Mouse (Mus musculus) heart, adult 9 months (tissue): Measurements from ENCODE around the gene Chst3.
"Not testable (repeated sequence)": the region's sequence is repeated elsewhere in the genome, so short reads cannot be mapped to it uniquely, and the experiment has no call there.

Experiments
- DNase-seq, 2 experiments: peaks; one replicate each; pipeline ENCODE4 v3.0.0; 2022; ENCODE audit warnings: low spot score in 2 of 2

Gene Chst3

DNA sequence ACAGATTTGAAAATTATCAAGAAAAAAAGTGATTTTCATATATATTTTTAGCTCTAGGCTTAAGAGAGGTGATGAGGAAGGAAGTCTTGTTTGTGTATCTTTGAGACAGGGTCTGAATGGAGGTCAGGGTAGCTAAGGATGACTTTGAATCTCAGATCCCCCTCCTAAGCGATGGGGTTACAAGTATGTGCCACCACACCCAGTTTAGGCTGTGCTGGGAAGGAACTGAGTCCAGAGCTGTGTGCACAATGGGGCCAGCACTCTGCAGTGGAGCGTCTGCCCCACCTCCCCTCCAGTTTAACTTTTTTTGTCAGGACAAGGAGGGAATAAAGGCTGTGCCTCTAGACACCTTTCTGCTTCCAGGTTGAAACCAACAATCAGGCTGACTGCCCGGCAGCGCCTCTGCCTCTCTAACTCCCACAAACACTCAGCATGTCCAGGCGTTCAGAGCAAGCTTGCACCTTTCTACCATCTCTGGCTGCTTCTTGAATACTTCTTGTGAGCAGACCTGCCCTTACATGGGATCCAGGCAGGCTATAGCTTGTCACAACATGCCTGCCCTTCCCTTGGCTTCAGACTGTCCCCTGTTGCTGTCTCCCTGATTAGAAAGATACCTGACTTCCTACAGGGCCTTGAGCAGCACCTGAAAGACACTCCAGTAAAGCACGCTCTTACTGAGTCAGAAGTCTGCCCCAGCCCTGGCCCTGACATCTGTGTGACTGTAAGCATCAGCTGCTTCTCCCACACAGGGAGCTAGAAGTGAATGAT lies 11.4 kb upstream of the Chst3 start:
- DNase-seq, result no peak

DNA sequence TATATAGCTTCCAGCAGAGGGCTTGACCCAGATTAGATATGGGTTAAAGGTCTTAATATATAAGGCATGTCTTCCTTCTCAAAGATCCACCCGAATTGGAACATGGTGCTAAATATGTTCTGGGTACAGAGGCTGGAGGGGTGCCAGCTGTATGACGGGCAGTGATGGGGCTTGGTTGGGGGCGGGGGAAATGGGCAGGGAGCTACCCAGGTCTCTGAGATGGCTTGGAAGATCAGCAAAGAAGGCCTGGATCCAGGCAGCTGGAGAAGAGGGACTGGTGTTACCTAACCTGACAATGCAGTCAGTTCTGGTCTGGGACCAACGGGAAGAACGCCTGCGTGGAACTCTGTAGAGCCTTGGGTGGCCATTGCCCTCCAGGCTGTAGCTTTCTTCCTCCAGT lies 10.1 kb upstream of the Chst3 start:
- DNase-seq, result no peak

DNA sequence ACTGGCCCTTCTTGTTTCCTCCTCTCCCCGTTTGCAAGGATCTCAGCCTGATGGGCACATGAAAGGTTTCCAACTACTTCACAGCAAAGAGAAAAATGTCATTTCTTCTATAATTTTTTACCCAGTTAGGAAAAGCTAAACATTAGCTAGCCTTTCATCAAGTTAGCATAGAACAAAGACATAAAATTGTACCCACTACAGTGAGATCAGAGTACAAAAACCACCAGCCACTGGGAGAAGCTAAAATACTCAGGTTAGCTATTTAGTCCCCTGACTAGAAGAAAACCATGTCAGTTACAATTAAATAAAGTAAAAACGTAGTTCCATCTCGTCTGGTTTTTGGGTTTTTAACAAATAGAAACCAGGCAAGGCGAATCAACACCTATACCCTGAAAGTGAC lies 8.6 kb upstream of the Chst3 start:
- DNase-seq, result no peak

DNA sequence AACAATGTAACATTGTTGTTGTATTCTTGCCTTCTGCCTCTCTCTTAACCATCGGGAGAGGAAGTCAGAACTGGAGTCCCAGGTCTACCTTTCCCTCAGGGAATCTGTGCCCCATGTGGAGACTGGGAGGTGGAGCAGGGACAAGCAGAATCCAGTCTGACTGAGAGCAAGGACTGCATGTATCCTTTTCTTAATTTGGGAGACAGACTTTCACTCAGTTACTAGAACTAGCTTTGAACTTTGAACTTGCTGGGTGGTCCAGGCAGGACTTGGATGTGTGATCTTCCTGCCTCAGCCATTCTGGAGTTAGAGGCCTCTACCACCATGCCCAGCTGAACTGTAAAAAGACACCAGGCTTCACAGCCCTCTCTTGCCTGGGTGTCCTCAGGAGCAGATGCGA lies 5.5 kb upstream of the Chst3 start:
- DNase-seq, result no peak

DNA sequence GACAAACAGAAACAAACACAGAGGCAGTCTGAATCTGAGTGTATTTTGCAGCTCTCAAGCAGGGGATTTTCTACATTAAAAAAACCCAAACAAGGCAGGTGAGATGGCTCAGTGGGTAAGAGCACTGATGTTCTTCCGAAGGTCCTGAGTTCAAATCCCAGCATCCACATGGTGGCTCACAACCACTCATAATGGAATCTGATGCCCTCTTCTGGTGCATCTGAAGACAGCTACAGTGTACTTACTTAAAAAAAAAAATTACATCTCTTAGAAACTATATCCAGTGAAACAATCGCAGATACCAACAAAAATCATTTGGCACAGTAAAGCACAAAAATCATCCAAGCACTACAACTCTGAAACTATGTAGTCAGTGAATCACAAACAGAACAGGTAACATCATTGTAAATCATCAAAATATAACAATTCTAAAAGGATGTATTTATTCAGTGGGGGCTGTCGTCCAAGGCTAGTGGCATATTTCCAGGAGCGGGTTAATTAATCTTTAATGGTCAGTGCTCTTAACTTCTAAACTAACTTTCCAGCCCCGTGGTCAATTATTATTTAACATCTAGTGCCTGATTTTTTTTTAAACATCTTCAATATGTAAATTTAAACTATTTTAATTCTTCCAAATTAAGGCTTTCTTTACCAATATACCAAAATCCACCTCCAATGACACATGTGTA lies 2.7 kb upstream of the Chst3 start:
- DNase-seq, result not testable (repeated sequence)

DNA sequence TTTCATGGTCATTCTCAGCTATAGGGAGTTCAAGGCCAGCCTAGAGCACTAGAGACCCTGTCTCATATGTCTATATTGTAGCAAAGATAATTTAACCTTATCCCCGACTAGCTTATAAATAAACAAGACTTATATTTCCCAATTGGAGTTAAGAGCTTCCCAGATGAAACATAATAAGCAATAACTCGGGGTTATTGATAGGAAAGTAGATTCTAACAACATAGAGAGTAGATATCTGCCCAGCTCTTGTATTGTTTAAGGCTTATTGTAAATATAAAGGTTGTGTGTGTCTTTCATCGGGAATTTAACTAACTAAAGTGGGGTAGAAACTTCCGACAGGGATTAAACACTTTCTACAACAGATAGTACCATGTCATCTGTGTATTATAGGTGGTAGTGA lies 1.5 kb upstream of the Chst3 start:
- no peak for DNase-seq

DNA sequence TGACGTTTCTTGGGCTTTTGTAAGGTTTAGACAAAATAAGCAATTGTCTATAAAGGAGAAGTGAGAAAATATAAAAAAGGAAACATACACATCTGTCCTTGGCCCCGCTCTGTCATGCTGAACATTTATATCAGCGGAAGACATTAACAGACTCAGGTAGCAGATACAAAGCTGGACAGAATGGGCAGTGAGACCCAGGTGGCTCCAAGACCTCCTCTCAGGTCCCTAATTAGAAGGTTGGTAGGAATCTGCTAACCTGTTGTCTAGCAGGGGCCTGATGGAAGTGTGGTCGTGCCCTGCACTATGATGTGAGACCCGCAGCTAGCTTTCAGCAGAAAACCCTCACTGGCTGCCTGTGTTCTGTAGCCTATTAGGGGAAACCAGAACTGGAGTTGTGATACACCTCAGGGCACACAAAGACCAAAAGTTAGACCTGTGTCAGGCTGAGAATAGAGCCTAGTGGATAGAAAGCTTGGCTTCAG lies 1.0 kb upstream of the Chst3 start:
- no peak for DNase-seq

DNA sequence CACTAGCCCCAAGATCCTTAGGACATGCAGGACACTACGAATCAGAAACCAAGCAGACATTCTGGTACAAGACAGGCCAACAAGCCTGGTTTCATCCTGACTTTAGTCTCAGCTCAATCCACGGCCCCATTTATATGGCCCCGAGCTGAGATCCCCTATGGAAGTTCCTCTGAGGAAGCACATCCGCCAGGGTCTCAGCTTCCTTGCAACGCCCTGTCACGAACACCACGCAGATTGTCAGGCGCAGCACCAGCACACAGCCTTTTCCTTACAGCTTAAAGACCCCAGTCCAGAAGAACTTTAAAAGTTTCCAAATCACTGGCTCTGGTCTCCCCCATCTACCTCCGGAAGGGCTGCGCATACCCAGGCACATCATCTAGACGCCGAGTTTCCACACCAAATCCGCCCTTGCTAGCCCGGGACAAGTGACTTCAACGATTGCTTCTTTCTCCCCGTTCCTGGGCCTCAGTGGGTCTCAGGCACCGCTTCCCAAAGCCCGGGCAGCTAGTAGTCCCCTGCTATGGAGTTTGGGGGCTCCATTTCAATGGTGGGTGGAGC lies 948 bp downstream of the Chst3 start:
- no peak for DNase-seq

DNA sequence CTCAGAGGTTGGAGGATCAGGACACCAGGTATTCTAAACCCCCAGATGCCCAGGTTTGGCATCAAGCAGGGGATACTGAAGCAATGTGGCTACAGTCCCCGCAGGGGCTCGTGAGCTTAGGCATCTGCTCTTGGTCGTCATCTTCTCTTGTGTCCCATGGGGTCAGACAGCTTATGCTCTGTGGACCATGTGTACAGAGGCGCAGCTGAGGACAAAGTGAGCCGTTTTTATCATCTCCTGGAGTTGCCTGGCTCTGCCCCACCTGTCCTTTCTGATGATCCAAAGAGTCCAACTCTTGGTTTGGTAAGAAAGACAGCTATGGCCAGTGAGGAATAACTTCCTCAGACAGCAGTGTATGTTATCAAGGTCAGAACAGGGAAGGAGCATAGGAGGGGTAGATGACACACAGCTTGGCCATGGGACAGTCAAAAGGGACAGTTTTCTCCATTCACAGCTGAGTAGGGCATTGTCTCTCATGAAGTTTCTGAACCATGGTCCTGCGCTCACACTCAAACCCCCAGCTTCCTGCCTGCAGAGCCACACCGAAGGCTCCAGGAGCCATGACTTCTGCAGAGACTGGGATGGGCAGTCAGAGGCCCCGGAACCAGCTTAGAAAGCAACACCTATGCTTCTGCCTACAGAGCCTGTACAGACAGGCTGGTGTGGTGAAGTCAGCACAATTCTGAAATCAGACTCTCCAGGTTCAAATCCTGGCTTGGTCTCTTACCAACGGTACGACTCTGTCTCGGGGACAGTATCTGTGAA lies 2.5 kb downstream of the Chst3 start:
- no peak for DNase-seq

DNA sequence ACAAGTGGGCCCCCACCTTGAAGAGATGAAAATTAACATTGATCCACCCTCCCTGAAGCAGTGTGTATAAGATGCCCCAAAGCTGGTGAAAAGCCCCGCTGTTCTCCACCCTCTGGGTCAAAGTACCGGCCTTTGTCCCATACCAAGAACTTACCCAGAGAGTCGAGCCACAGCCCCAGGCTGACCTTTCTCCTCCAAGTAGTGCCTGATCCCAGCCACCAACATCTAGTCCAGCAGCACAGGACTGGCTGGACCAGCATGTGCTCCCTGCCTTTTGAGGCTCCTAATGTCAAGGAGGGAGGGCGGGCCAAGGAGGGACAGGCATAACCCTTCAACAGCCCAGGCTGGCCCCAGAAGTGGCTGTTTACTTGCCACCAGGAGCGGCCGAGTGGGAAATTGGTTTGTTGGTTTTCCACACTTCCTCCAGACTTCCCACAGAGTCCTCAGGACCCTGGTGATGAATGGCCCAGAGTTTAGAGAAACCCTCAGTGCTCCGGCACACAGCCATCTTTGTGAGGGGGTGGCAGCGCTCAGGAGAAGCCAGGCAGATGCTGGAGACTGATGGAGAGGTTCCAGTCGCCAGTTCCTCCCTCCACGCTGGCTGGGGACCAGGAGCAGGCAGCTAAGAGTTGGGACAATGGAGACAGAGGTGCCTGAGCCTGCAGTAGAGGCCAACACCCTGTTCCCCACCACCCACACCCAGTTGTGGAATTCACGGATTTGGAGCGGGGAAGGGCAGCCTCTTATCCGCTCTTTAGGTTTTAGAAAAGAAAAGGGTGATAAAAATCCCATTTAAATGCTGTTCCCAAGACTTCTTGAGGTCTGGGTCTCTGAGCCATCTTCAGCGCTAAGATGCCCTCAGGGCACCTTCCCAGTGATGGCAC lies 3.7 kb downstream of the Chst3 start:
- DNase-seq, result no peak

DNA sequence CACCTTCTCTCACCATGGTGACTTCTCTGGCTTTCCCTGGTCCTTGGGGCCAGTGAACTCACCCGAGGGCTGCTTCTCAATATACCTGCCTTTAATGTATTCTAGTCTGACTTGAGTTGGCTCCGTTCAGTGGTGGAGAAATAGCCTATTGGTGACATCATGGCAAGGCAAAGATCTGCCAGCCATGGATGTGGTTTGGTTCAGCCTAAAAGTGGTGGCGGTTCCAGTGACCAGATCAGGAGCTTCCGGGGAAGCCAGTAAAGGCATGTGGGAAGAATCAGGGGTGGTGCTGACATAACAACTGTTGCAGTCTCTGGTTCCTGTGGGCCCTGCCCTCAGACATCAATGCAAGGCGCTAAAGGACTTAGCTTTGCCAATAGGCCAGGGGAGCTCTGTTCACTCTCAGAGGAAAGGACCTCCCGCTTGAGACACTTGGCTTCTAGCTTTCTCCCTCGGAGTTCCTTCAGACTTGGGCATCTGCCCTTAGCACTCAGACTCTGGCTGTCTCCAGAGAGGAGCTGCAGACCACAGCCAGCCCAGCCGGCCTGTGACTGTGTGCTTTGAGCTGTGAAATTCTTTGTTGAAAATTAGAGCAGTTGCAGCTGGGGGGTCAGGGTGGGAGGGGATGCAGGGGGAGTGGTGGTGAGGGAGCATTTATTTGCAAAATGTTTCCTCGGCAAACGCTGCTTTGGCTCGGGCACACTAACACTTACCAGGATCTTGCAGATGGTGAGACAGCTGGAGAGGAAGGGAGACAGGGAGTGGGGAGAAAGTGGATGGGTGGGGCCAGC lies 6.3 kb downstream of the Chst3 start:
- DNase-seq, result peak in 1 of 2 experiments; percentile 39

DNA sequence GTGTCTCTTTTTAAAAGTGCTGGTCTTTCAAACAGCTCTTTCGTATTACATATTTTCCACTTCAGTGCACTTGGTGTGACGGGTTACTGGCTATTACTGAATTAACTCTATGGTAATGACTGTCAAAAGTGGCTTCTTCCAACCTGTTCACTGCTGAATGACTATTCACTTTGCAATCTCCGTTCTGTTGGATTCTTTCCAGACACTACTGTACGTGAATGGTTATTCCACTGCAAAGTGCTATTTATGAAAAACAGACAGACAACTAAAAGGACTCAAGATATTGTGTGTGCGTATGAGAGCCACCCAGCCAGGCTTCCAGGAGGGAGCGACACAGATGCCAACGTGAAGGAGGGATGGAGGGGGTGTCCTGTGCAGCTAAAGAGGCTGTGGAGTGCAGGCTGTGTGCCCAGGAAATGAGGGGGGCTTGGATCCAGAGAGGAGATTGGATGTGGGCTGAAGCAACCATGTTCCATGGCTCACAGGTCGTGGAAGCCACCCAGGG lies 7.5 kb downstream of the Chst3 start:
- DNase-seq, result no peak

DNA sequence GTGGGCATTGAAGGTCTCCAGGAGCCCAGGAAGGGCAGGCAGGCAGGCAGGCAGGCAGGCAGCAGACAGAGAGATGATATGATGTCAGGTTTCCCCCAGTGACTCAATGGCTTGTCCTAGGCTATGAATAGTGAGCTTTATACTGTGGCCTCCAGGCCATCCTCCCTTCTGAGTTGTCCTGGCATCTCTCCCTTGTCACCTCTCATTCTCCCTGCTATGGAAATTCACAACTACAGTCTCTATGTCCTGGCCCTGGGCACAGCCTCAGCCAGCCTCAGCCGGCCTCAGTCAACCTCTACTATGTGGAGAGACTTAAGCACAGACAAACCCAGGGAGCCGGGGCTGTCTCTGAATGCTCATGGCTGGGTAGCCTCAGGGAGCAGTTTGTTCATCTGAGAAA lies 8.6 kb downstream of the Chst3 start:
- no peak for DNase-seq

DNA sequence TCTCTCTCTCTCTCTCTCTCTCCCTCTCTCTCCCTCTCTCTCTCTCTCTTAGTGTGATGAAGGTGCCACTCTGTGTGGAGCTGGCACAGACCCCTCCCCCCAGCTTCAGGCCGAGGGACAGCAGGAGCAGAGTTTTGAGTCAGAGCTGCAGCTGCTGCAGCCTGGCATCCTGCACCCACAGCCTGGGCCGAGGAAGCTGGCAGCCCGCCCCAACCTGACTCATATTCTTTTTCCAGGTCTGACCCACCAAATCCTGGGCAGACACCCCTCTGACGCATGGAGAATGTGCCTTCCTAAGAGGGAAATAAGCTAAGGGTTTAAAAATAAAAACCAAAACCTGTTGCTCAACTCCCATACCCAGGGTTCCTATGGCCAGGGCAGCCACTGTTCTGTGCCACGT lies 9.8 kb downstream of the Chst3 start:
- DNase-seq, result peak; percentile 51 to 75

DNA sequence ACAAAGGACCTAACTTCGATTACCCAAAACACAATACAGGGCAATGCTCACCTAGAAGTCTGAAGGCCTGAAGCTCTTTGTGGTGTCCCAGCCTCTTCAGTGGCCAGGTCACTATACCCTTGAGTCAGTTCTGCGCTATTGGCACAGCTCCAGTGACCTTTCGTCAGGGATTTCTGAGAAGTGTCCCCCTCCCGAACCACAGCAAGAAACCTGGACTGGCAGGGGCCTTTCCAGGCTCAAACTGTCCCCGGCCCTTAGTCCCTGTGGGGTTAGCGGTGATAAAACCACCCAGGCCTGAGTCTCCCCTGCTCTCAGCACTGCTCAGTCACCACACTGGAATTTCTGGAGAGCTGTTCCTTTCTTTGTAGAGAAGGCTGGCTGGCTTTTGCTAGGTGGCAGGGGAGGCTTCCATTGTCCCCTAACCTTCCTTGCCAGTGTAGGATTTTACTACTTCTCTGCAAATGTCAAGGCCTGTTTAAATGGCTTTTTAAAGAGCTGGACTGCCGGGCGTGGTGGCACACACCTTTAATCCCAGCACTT lies 11.8 kb downstream of the Chst3 start:
- no peak for DNase-seq

DNA sequence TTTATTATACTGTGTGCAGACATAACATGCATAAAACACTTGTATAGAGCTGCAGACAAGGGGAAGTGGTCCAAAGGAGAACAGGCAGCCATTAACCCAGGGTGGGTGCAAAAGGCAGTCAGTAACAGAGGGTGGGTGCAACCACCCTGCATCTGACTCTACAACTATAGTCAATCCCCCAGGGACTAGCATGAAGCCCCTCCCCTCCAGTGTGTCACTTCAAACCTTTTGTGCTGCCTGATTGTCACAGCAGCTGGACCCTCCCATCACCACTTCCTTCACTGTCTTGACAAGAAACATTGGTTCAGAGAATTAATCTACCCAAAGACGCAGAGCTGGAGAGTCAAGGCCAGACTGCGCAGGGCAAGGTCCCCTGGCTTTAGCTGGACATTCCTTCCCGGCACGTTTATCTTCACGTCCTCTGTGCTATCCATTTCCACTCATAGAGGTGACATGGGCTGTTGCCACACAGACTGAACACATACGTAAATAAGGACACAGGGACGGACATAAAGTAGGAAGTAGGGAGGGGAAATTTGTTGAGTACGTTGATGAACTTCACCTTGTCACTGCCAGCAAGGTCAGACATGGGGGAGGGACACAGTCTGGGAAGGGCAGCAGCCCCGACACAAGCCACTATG lies 13.3 kb downstream of the Chst3 start:
- DNase-seq, result no peak

DNA sequence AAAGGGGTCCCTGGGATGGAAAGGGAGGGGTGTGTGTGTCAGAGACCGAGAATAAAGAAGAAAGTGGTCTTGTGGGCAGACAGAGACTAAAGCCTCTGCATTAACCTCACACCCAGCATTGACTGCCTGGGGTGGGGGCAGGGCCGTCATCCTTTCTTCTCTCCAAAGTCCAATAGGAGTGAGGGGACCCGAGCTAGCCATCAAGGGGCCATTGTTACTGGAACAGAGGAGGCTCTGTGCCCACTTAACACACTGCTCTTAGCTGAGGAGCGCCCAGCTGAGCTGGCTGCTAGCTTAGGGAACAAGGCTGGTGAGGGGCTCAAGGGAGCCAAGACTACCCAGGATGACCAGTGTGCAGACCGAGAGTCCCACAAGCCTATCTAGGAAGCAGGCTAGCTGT lies 16.3 kb downstream of the Chst3 start:
- DNase-seq, result no peak

DNA sequence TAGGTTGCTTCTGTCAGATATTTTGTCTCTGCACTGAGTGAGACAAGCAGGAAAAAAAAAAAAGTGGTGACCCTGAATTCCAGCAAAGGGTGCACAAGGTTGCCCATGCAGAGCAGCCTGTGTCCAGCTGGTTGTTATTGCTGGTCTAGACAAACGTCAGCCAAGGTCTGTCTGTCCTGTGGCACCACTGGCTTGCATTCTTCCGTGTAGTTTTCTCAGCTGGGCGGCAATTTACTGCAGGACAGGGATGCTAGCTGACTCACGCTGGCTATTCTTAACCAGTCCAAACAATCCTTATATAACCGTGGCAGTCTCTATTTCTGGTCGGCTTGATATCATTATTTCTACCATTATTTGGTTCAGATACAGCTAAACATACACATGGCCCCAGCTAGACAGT lies 18.1 kb downstream of the Chst3 start:
- DNase-seq, result no peak

DNA sequence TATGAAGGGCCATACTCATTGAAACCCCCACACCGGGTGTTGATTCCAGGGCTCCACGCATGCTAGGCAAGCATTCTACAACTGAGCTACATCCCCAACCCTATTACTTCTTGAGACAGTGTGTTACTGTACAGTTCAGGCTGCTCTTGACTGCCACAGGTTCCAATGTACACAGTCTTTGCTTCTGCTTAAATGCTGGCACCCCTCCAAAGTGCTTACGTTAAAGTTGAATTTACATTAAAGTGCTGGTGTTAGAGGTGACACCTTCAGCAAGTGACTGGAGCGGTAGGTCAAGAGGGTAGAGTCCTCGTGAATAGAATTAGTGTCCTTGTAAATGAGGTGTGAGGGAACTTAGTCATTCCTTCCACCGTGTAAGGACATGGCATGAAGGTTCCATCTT lies 19.7 kb downstream of the Chst3 start:
- DNase-seq, result no peak

DNA sequence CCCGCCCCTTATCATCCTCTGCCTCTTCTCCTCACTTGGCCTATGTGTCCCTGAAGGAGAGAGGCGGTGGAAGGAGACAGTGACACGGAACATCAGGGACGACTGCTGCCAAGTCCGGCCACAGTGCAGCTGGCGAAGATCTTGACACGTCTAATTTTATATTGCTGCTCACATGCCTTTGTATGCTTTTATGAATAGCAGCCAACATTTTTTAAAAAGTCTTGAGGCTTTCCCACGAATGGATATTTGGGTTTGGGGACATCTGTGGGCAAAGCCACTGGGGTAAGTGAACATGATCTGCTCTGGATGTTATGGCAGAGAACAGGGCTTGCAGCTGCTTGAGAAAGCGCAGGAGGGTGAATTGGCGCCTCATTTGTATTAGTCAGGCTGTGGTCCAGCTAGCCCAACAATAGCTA lies 21.6 kb downstream of the Chst3 start:
- no peak for DNase-seq
